In the genomic region with DNA sequence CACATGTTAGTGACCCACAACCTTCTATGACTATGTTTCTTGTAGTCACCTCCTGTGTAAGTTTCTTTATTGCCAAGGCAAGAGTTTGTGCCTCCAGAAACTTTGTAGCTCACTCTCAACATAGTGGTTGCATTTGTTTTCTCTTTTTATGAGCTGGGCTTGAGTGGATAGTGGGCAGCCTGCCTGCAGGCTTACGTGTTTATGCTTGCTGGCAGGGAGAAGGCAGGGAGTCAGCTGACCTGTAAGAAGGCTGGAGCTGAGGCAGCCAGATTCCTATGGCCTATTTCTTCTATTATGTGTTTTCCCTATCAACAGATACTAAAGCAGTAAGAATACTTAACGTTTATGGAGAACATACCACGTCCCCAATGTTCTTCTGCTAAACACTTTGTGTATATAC, we compare ENCODE assay signal across 9 mouse cellular contexts.
DNase-seq lines count a peak whose midpoint lies in the region; ATAC-seq lines count a peak whose summit lies in the region.
"Had no signal": no experiment of that assay in that cellular context is flagged by ENCODE, and none has a peak within 500 bp of the region (broad histone marks: within the 10 kb centered on the region; RNA-seq: fewer than 3 reads in every experiment).

No protein-coding gene starts in this region.

- H3K27ac ChIP-seq in intestine, embryonic 16.5 days (ENCODE audit: low read length) = no peak overlapping the region
- no peak overlapping the region for H3K27ac ChIP-seq in forebrain, embryonic 16.5 days (ENCODE audit: low read length)

- no peaks in the 10 kb centered on the region for H3K9me3 ChIP-seq in intestine, embryonic 16.5 days (ENCODE audit: control insufficient read depth, low read length)
- no peaks in the 10 kb centered on the region for H3K9me3 ChIP-seq in forebrain, embryonic 16.5 days (ENCODE audit: control insufficient read depth, low read length)

- no peak overlapping the region for H3K4me2 ChIP-seq in intestine, embryonic 16.5 days (ENCODE audit: low read depth, low read length)
- no peak overlapping the region for H3K4me2 ChIP-seq in forebrain, embryonic 16.5 days (ENCODE audit: low read length)

- H3K27me3 ChIP-seq in intestine, embryonic 16.5 days (replicated peaks; ENCODE audit: control insufficient read depth, insufficient read depth, low read length) = no peaks in the 10 kb centered on the region
- no peaks in the 10 kb centered on the region for H3K27me3 ChIP-seq in forebrain, embryonic 16.5 days (replicated peaks; ENCODE audit: control insufficient read depth, insufficient read depth, low read length)

- DNase-seq in adrenal gland, adult 2 months = peak; percentile 80
- no peak for DNase-seq in adrenal gland, postnatal 4 days (ENCODE audit: low spot score in 2 of 2)
- DNase-seq in adrenal gland, postnatal 14 days = peak; percentile 64
- DNase-seq in heart, postnatal 4 days = peak; percentile 58
- peak; percentile 77 for DNase-seq in lung, postnatal 10 days
- no peak for DNase-seq in left cerebral cortex, adult 9 months (ENCODE audit: low spot score in 2 of 2)
- DNase-seq: embryo, embryonic 11 days had no signal

- WGBS in intestine, embryonic 16.5 days = 60% methylated on average over 3 of the region's 3 CpGs
- 65% methylated on average over 3 of the region's 3 CpGs for WGBS in forebrain, embryonic 16.5 days

- H3K4me1 ChIP-seq in intestine, embryonic 16.5 days (ENCODE audit: control insufficient read depth, insufficient read depth, low read length) = no peaks in the 10 kb centered on the region
- no peaks in the 10 kb centered on the region for H3K4me1 ChIP-seq in forebrain, embryonic 16.5 days (replicated peaks; ENCODE audit: control insufficient read depth, insufficient read depth, low read length)

- no peak for ATAC-seq in intestine, embryonic 16.5 days
- ATAC-seq in forebrain, embryonic 16.5 days = no peak

- no peak overlapping the region for H3K4me3 ChIP-seq in intestine, embryonic 16.5 days (ENCODE audit: low read length)
- no peak overlapping the region for H3K4me3 ChIP-seq in forebrain, embryonic 16.5 days (replicated peaks; ENCODE audit: low read length)

- no peak overlapping the region for H3K9ac ChIP-seq in intestine, embryonic 16.5 days (ENCODE audit: low read depth, low read length)
- H3K9ac ChIP-seq in forebrain, embryonic 16.5 days (replicated peaks; ENCODE audit: low read depth, low read length) = no peak overlapping the region

- no peaks in the 10 kb centered on the region for H3K36me3 ChIP-seq in intestine, embryonic 16.5 days (ENCODE audit: control insufficient read depth, insufficient read depth, low read length)
- H3K36me3 ChIP-seq in forebrain, embryonic 16.5 days (ENCODE audit: control insufficient read depth, insufficient read depth) = no peaks in the 10 kb centered on the region

Comparison
In these comparisons a context has a peak if more than half of its experiments do, and no peak if none do; other contexts are left out.
1. DNase-seq: peak in adrenal gland, adult 2 months (single experiment), adrenal gland, postnatal 14 days (single experiment), heart, postnatal 4 days (single experiment) and lung, postnatal 10 days (single experiment); none in adrenal gland, postnatal 4 days (0 of 2) and left cerebral cortex, adult 9 months (0 of 2).